Mouse (Mus musculus) heart, embryonic 16.5 days (tissue): ENCODE measurements at regions not wholly inside any gene's neighbourhood (a gene's known extent, or its start where the extent isn't known, plus 50 kb on each side); places are given as distances from the start of the nearest gene placed in this dataset.

Experiments used
- ATAC-seq: fragments of 200-750 bp; cut with Nextera tagmentation; replicated peaks from 2 replicates; pipeline ENCODE4 v1.8.0; 2017; ENCODE audit warnings: moderate number of reproducible peaks; ENCODE audit not compliant: insufficient read depth, low FRiP score; ENCODE audit errors: extremely low read depth
- H3K27ac ChIP-seq: fragments of 300-500 bp; sonication (generic); 2 replicates; pipeline ENCODE4 v1.5.1; 2014; ENCODE audit warnings: mild to moderate bottlenecking, low read length, control low read depth, moderate library complexity
- H3K27me3 ChIP-seq: fragments of 300-500 bp; sonication (generic); 2 replicates; pipeline ENCODE4 v1.6.1; 2014; ENCODE audit warnings: low read length, mixed read lengths; ENCODE audit not compliant: control insufficient read depth, insufficient read depth
- H3K36me3 ChIP-seq: fragments of 300-500 bp; sonication (generic); 2 replicates; pipeline ENCODE4 v1.6.1; 2014; ENCODE audit not compliant: control insufficient read depth, insufficient read depth
- H3K4me1 ChIP-seq: fragments of 300-500 bp; sonication (generic); 2 replicates; pipeline ENCODE4 v1.6.1; 2014; ENCODE audit warnings: low read length, mixed read lengths; ENCODE audit not compliant: control insufficient read depth, insufficient read depth
- H3K4me2 ChIP-seq: fragments of 300-500 bp; sonication (generic); 2 replicates; pipeline ENCODE4 v1.6.1; 2014; ENCODE audit warnings: low read depth, mild to moderate bottlenecking, control low read depth, low read length
- H3K4me3 ChIP-seq: fragments of 300-500 bp; sonication (generic); 2 replicates; pipeline ENCODE4 v1.5.1; 2014; ENCODE audit warnings: mild to moderate bottlenecking, control low read depth, low read length
- H3K9ac ChIP-seq: fragments of 300-500 bp; sonication (generic); 2 replicates; pipeline ENCODE4 v1.6.1; 2014; ENCODE audit warnings: low read length, control low read depth
- H3K9me3 ChIP-seq: fragments of 300-500 bp; sonication (generic); replicated peaks from 2 replicates; pipeline ENCODE4 v1.6.1; 2016; ENCODE audit warnings: low read length; ENCODE audit not compliant: control insufficient read depth
- WGBS: fragments of 180-500 bp; shearing (Covaris S2); extraction: QIAGEN DNeasy Blood & Tissue Kit; methylation state at CpG from one replicate; pipeline ENCODE4 v1.1.7; 2014; 5-methylcytosine and 5-hydroxymethylcytosine counted together

DNA sequence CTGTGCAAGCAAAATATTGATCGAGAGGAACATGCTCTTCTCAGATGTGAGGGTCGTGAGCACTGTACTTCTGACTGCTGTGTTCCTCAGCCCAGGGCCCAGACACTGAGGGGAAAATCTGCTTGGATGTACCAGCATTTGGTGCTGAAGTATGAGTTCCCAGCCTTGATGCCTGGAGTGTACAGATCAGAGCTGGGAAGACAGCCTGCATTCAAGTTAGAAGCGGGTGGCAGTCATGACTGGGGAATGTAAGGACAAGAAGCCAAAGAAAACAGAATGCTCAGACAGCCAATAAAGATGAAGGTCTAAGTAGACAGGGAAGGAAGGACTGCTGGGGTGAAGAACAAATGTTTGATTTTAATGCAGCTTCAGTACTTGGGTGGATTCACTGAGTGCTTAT is 148.9 kb downstream of the Lurap1l start:
- no peaks in the 10 kb centered on the region for H3K36me3 ChIP-seq
- no peak overlapping the region for H3K4me2 ChIP-seq
- 0 out of 2 replicates have a peak, but pooled peaks have one; percentile 28 for ATAC-seq
- 65% methylated on average over 3 of the region's 3 CpGs for WGBS
- no peaks in the 10 kb centered on the region for H3K9me3 ChIP-seq
- H3K4me1 ChIP-seq = no peaks in the 10 kb centered on the region
- H3K27me3 ChIP-seq = no peaks in the 10 kb centered on the region
- H3K4me3 ChIP-seq = no peak overlapping the region
- H3K9ac ChIP-seq = no peak overlapping the region
- no peak overlapping the region for H3K27ac ChIP-seq

DNA sequence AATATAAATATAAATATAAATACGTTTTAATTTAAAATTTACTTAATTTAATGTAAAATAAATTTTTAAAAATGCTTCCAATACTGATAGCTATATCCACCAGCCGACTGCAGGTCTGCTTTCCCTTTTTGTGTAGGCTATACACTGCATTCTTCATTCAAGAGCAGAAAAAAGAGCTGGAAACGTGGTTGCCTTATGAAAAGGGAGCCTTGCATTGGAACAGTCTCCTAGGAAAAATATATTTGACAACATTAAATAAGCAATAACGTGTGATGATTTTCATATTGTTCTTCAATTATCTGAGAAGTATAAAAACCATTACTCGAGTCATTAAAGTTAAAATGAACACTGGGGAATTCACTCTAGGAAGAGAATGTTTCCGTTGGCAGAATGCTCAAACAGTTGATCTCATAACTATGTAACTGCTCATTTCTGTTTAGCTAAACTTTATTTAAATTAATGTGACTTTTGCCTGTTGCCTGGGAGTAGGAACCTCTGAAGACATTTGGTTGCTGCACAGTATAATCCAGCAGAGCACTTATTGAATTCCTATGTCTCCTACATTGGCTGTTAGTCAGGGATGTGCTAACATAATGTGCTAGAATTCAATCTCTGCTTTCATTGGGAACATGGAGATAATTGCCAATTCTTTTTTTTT is 172.0 kb downstream of the Lurap1l start:
- no peak overlapping the region for H3K9ac ChIP-seq
- WGBS = 56% methylated on average over 6 of the region's 6 CpGs
- no peaks in the 10 kb centered on the region for H3K36me3 ChIP-seq
- no peak overlapping the region for H3K4me2 ChIP-seq
- no peaks in the 10 kb centered on the region for H3K9me3 ChIP-seq
- no peak overlapping the region for H3K27ac ChIP-seq
- no peaks in the 10 kb centered on the region for H3K4me1 ChIP-seq
- H3K4me3 ChIP-seq = no peak overlapping the region
- ATAC-seq = no peak
- H3K27me3 ChIP-seq = no peaks in the 10 kb centered on the region

GRCm38 (mm10) chr4:81085188-81085587 is 174.7 kb downstream of the Lurap1l start:
- H3K9ac ChIP-seq = no peak overlapping the region

DNA sequence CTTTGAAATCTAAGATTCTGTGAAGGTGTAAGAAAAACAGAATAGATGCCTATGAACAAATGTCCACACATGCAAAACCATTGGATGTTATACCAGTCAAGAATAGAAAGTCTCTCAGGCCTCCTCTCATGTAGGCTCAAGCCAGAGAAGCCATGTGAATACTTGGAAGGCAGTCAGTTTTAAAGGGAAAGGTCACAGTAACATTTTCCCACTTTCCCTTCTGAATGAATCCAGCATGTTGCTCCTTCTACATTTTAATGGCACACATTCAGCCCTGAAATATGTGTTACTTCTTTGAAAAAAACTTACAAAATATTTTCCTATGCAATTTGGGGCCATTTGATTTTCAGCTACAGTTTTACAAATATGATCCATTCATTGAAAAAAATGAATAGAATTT is 186.1 kb downstream of the Lurap1l start:
- no peak overlapping the region for H3K27ac ChIP-seq
- H3K9me3 ChIP-seq = no peaks in the 10 kb centered on the region
- no peak overlapping the region for H3K9ac ChIP-seq
- no peaks in the 10 kb centered on the region for H3K4me1 ChIP-seq
- no peaks in the 10 kb centered on the region for H3K36me3 ChIP-seq
- H3K4me3 ChIP-seq = no peak overlapping the region
- ATAC-seq = no peak
- H3K27me3 ChIP-seq = no peaks in the 10 kb centered on the region
- H3K4me2 ChIP-seq = no peak overlapping the region

More at GRCm38 (mm10) chr4:81085188-81085587, 174.7 kb downstream of the Lurap1l start:
- Histone ChIP-seq H3K9me3 (no peaks in the 10 kb centered on the region), H3K4me1 (no peaks in the 10 kb centered on the region), H3K36me3 (no peaks in the 10 kb centered on the region), H3K4me2 (no peak overlapping the region), H3K4me3 (no peak overlapping the region), H3K27me3 (no peaks in the 10 kb centered on the region), H3K27ac (no peak overlapping the region)
- 62% methylated on average over 4 of the region's 4 CpGs for WGBS
- no peak for ATAC-seq

- 100% methylated on average over 1 of the region's 1 CpGs for WGBS
- Histone ChIP-seq H3K27me3 (no peaks in the 10 kb centered on the region), H3K9ac (no peak overlapping the region), H3K4me1 (no peaks in the 10 kb centered on the region), H3K27ac (no peak overlapping the region), H3K4me3 (no peak overlapping the region), H3K4me2 (no peak overlapping the region), H3K9me3 (no peaks in the 10 kb centered on the region), H3K36me3 (no peaks in the 10 kb centered on the region)
- ATAC-seq = no peak
These were observed 187.2 kb downstream of the Lurap1l start for GRCm38 (mm10) chr4:81097597-81097996.

GRCm38 (mm10) chr4:81101049-81101448 is 190.6 kb downstream of the Lurap1l start:
- Histone ChIP-seq H3K9ac (no peak overlapping the region), H3K4me2 (no peak overlapping the region), H3K9me3 (no peaks in the 10 kb centered on the region), H3K27ac (no peak overlapping the region), H3K36me3 (no peaks in the 10 kb centered on the region), H3K27me3 (no peaks in the 10 kb centered on the region), H3K4me3 (no peak overlapping the region), H3K4me1 (no peaks in the 10 kb centered on the region)
- ATAC-seq = no peak
- 77% methylated on average over 2 of the region's 2 CpGs for WGBS

DNA sequence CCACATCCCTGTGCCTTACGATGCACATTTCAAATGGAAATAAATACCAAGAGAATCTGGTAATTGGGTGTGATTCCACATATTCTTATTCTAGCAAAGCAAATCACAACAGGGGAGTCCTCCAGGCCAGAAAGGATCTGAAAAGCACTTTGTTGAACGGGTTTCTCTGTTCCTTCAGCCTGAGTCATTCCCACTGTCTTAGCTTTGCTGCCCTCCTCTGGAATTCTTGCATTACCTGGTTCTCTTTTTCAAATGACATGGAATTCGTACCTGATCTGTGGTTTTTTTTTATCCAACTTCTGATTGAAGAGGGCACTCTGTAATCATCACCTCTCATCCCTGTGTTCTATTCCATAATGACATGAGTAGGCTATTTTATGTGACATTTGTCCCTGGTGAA is 200.9 kb downstream of the Lurap1l start:
- Histone ChIP-seq H3K27ac (no peak overlapping the region), H3K27me3 (no peaks in the 10 kb centered on the region), H3K4me1 (no peaks in the 10 kb centered on the region), H3K4me3 (no peak overlapping the region), H3K36me3 (no peaks in the 10 kb centered on the region), H3K9me3 (no peaks in the 10 kb centered on the region), H3K4me2 (no peak overlapping the region), H3K9ac (no peak overlapping the region)
- no peak for ATAC-seq
- 51% methylated on average over 3 of the region's 3 CpGs for WGBS

DNA sequence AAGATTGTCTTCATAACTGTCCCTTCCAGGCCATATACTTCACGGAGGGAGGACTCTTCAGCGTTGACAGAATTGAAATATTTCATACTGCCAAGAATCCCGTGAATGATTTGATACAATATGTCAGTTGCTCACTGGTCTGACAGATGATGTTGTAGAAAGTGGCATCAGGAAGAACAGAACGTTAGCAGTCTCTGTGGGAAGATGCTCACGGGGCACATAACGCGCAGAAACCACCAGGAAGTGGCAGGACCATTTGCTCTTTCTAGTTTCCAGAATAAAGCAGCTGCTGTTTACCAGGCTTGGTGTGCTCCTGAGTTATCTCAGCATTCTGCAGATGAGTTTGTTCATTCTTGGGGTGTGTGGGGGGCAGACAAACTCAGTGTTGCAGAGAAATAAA is 206.0 kb downstream of the Lurap1l start:
- Histone ChIP-seq H3K36me3 (no peaks in the 10 kb centered on the region), H3K4me2 (no peak overlapping the region), H3K4me1 (no peaks in the 10 kb centered on the region), H3K4me3 (no peak overlapping the region), H3K27ac (no peak overlapping the region), H3K9ac (no peak overlapping the region), H3K9me3 (no peaks in the 10 kb centered on the region), H3K27me3 (no peaks in the 10 kb centered on the region)
- 80% methylated on average over 7 of the region's 7 CpGs for WGBS
- no peak for ATAC-seq

DNA sequence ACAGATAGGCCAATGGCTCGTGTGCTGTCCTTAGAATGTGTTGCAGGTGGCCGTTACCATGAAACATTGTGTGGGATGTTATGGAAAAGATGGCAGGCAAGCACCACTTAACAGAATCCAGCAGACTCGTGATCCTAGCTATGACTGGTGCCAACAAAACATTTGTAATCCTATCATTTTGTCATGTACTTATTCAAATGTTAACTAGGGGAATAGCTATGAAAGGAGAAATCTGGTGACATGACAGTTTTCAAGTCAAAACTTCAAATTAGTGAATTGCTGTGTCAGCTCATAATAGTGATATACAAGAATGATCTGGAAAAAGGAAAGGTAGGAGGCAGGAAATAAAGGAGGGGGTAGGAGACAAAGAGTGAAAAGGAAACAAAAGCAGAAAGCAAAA is 213.7 kb downstream of the Lurap1l start:
- no peaks in the 10 kb centered on the region for H3K36me3 ChIP-seq
- H3K27me3 ChIP-seq = no peaks in the 10 kb centered on the region
- WGBS = 51% methylated on average over 3 of the region's 3 CpGs

More for the DNA sequence above, 213.7 kb downstream of the Lurap1l start:
- no peak overlapping the region for H3K27ac ChIP-seq
- no peaks in the 10 kb centered on the region for H3K9me3 ChIP-seq
- H3K4me3 ChIP-seq = no peak overlapping the region
- H3K4me1 ChIP-seq = no peaks in the 10 kb centered on the region
- H3K4me2 ChIP-seq = no peak overlapping the region
- no peak overlapping the region for H3K9ac ChIP-seq
- no peak for ATAC-seq
